Mouse (Mus musculus) ovary, postnatal 14 days (tissue): ENCODE data around the gene Elac2.

Experiments
- DNase-seq: peaks from one replicate; pipeline ENCODE4 v3.0.0; 2022; ENCODE audit warnings: low spot score

Elac2 gene

GRCm38 (mm10) chr11:65022771-65023170, 43.9 kb downstream of the Elac2 start:
- DNase-seq = no peak

GRCm38 (mm10) chr11:65028049-65028448, 49.2 kb downstream of the Elac2 start:
- no peak for DNase-seq

GRCm38 (mm10) chr11:65030201-65030600, 51.4 kb downstream of the Elac2 start:
- DNase-seq = no peak

GRCm38 (mm10) chr11:65032221-65032620, 53.4 kb downstream of the Elac2 start:
- DNase-seq = no peak

- no peak for DNase-seq
Observed at GRCm38 (mm10) chr11:65038996-65039395, 60.2 kb downstream of the Elac2 start.

- DNase-seq = no peak
Observed at GRCm38 (mm10) chr11:65039517-65040095, 60.8 kb downstream of the Elac2 start.

- no peak for DNase-seq
Observed at GRCm38 (mm10) chr11:65040556-65040955, 61.7 kb downstream of the Elac2 start.

- DNase-seq = no peak
Observed at GRCm38 (mm10) chr11:65049090-65049489, 70.3 kb downstream of the Elac2 start.

- DNase-seq = no peak
Observed at GRCm38 (mm10) chr11:65050819-65051218, 72.0 kb downstream of the Elac2 start.
